Mouse (Mus musculus) liver, embryonic 16.5 days (tissue): ENCODE data around the gene Rab7. TPM values are rescaled to one million over a fixed set of nuclear protein-coding genes. Genes with fewer than 3 reads are reported as not detected.

Experiments
- ATAC-seq: fragments of 200-750 bp; cut with Nextera tagmentation; 2 replicates; pipeline ENCODE4 v1.8.0; 2017; ENCODE audit warnings: low read depth, mild to moderate bottlenecking, moderate number of reproducible peaks, moderate library complexity
- H3K27ac ChIP-seq: fragments of 300-500 bp; sonication (generic); 2 replicates; pipeline ENCODE4 v1.5.1; 2014; ENCODE audit warnings: mild to moderate bottlenecking, low read length
- H3K27me3 ChIP-seq: fragments of 300-500 bp; sonication (generic); 2 replicates; pipeline ENCODE4 v1.6.1; 2014; ENCODE audit warnings: low read depth, low read length, mixed read lengths; ENCODE audit not compliant: control insufficient read depth, insufficient read depth
- H3K36me3 ChIP-seq: fragments of 300-500 bp; sonication (generic); 2 replicates; pipeline ENCODE4 v1.6.1; 2014; ENCODE audit warnings: mild to moderate bottlenecking; ENCODE audit not compliant: control insufficient read depth, insufficient read depth
- H3K4me1 ChIP-seq: fragments of 300-500 bp; sonication (generic); 2 replicates; pipeline ENCODE4 v1.6.1; 2014; ENCODE audit warnings: low read depth, low read length, mixed read lengths; ENCODE audit not compliant: control insufficient read depth
- H3K4me2 ChIP-seq: fragments of 300-500 bp; sonication (generic); 2 replicates; pipeline ENCODE4 v1.6.1; 2014; ENCODE audit warnings: low read depth, low read length, mixed read lengths
- H3K4me3 ChIP-seq: fragments of 300-500 bp; sonication (generic); 2 replicates; pipeline ENCODE4 v1.5.1; 2014; ENCODE audit warnings: low read depth, mild to moderate bottlenecking, low read length
- H3K9ac ChIP-seq: fragments of 300-500 bp; sonication (generic); 2 replicates; pipeline ENCODE4 v1.6.1; 2014; ENCODE audit warnings: low read depth, low read length
- H3K9me3 ChIP-seq: fragments of 300-500 bp; sonication (generic); replicated peaks from 2 replicates; pipeline ENCODE4 v1.6.1; 2016; ENCODE audit warnings: low read length; ENCODE audit not compliant: control insufficient read depth
- WGBS: fragments of 180-500 bp; shearing (Covaris S2); extraction: QIAGEN DNeasy Blood & Tissue Kit; methylation state at CpG from one replicate; pipeline ENCODE4 v1.1.7; 2014; ENCODE audit not compliant: insufficient replicate concordance; 5-methylcytosine and 5-hydroxymethylcytosine counted together
- polyA plus RNA-seq: library from polyadenylated mRNA; unstranded; fragments of >200 nt; fragmentation: Nextera tagmentation; extraction: Ambion mirVana; gene quantifications from 2 replicates; pipeline ENCODE4 v1.2.1, GENCODE M21; 2015

Rab7 gene
- polyA plus RNA-seq, 1 experiment from 2014 or later, result 113 TPM

DNA sequence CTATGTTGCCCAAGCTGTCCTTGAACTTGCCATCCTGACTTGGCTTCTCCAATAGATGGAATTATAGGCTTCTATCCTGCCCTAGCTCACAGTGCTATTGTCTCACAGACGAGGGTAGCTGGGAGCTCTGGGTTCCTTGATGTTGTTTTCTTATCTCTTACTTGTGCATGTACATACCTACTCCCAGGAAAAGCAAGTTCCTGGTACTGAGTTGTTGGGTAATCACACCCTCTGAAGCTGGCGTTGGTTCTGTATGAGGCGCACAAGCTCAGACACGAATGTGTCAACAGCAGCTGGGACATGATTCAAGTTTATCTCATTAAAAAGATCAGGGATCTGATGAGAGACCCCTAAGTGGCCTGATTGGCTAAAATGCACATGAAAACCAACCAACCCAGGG is 41.6 kb downstream of the Rab7 start:
- 48% methylated on average over 4 of the region's 4 CpGs for WGBS
- H3K4me1 ChIP-seq, result no peaks in the 10 kb centered on the region
- H3K4me2 ChIP-seq, result no peak overlapping the region
- no peaks in the 10 kb centered on the region for H3K27me3 ChIP-seq
- H3K36me3 ChIP-seq, result peaks cover 38% of the 10 kb centered on the region
- no peak overlapping the region for H3K9ac ChIP-seq
- H3K4me3 ChIP-seq, result no peak overlapping the region
- no peak overlapping the region for H3K27ac ChIP-seq
- ATAC-seq, result no peak
- no peaks in the 10 kb centered on the region for H3K9me3 ChIP-seq

GRCm38 (mm10) chr6:87998358-87998757 is 46.7 kb downstream of the Rab7 start:
- H3K27ac ChIP-seq, result no peak overlapping the region
- no peak overlapping the region for H3K9ac ChIP-seq
- WGBS, result 72% methylated on average over 4 of the region's 4 CpGs
- H3K27me3 ChIP-seq, result no peaks in the 10 kb centered on the region
- H3K4me2 ChIP-seq, result no peak overlapping the region
- H3K36me3 ChIP-seq, result peaks cover 20% of the 10 kb centered on the region
- no peak for ATAC-seq
- H3K9me3 ChIP-seq, result no peaks in the 10 kb centered on the region
- no peak overlapping the region for H3K4me3 ChIP-seq
- H3K4me1 ChIP-seq, result peaks cover 13% of the 10 kb centered on the region

DNA sequence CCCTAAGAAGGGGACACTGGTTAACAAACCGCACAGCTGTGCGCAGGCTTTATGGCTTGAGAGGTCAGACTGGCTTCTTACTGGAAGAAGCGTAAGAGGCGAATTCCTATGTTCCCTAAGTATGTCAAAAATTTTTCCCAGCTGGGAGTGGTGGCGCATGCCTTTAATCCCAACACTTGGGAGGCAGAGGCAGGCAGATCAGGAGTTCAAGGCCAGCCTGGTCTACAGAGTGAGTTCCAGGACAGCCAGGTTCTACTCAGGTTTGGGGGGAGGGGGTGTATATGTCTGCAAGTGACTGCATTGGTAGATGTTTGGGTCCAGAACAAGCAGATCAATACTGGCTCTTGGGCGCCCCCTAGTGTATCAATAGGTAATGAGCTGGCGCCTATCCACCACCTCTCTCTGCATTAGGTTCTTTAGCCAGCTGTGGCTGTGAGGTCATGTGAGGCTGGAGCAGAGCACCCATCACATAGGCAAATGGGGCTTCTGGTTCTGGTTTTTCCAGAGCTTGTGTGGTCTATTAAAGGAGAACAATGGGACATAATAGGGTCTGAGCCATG is 47.3 kb downstream of the Rab7 start:
- 59% methylated on average over 7 of the region's 7 CpGs for WGBS
- Histone ChIP-seq H3K4me2 (no peak overlapping the region), H3K36me3 (peaks cover 16% of the 10 kb centered on the region), H3K27ac (no peak overlapping the region), H3K9ac (no peak overlapping the region), H3K27me3 (no peaks in the 10 kb centered on the region), H3K4me3 (no peak overlapping the region), H3K9me3 (no peaks in the 10 kb centered on the region), H3K4me1 (peaks cover 14% of the 10 kb centered on the region)
- ATAC-seq, result peak; percentile 20; the same call in 1 of the 2 replicates

DNA sequence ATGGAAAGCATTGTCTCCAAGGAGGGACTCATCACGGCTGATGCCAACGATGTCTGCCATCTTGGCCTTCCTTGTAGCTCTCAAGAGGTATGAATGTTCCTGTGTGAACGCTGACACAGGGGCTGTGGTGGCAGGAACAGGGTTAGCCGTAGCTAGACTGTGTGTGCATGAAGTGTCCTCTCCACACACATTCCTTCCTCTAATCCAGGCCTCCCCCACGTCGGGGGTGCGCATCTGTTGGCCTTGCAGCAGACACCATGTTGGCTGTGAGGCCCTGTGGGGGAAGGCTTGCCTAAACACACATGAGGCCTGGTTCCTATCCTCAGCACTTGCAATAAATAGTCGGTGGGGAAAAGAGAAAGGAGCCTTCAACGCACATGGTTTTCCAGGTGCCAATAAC is 48.5 kb downstream of the Rab7 start:
- H3K27me3 ChIP-seq, result no peaks in the 10 kb centered on the region
- no peaks in the 10 kb centered on the region for H3K9me3 ChIP-seq
- H3K4me3 ChIP-seq, result no peak overlapping the region
- no peak overlapping the region for H3K4me2 ChIP-seq
- ATAC-seq, result no peak
- H3K4me1 ChIP-seq, result peaks cover 16% of the 10 kb centered on the region
- WGBS, result 77% methylated on average over 9 of the region's 9 CpGs
- peaks cover 7% of the 10 kb centered on the region; the same call in 1 of the 2 replicates for H3K36me3 ChIP-seq
- no peak overlapping the region for H3K9ac ChIP-seq
- H3K27ac ChIP-seq, result no peak overlapping the region

GRCm38 (mm10) chr6:87995519-87995918 is 49.6 kb downstream of the Rab7 start:
- no peak for ATAC-seq
- Histone ChIP-seq H3K9ac (no peak overlapping the region), H3K4me2 (no peak overlapping the region), H3K27me3 (no peaks in the 10 kb centered on the region), H3K27ac (no peak overlapping the region), H3K9me3 (no peaks in the 10 kb centered on the region), H3K4me3 (no peak overlapping the region), H3K4me1 (peaks cover 16% of the 10 kb centered on the region), H3K36me3 (no peaks in the 10 kb centered on the region; the same call in 1 of the 2 replicates)
- WGBS, result 51% methylated on average over 4 of the region's 4 CpGs

GRCm38 (mm10) chr6:87993790-87994571 is 51.1 kb downstream of the Rab7 start:
- H3K9ac ChIP-seq, result no peak overlapping the region
- peak overlapping the region; percentile 42 for H3K4me2 ChIP-seq
- WGBS, result 14% methylated on average over 16 of the region's 18 CpGs
- no peaks in the 10 kb centered on the region; the same call in 1 of the 2 replicates for H3K36me3 ChIP-seq
- peaks cover 16% of the 10 kb centered on the region for H3K4me1 ChIP-seq
- no peaks in the 10 kb centered on the region for H3K27me3 ChIP-seq
- no peaks in the 10 kb centered on the region for H3K9me3 ChIP-seq
- H3K4me3 ChIP-seq, result peak overlapping the region; percentile 41
- peak overlapping the region; percentile 61; the same call in 1 of the 2 replicates for H3K27ac ChIP-seq
- peak; percentile 72 for ATAC-seq

- H3K9ac ChIP-seq, result no peak overlapping the region
- peaks cover 16% of the 10 kb centered on the region for H3K4me1 ChIP-seq
- WGBS, result 16% methylated on average over 6 of the region's 6 CpGs
- H3K9me3 ChIP-seq, result no peaks in the 10 kb centered on the region
- peak; percentile 80 for ATAC-seq
- H3K27ac ChIP-seq, result peak overlapping the region; percentile 60
- no peaks in the 10 kb centered on the region for H3K27me3 ChIP-seq
- H3K4me2 ChIP-seq, result no peak overlapping the region
- no peak overlapping the region for H3K4me3 ChIP-seq
- no peaks in the 10 kb centered on the region for H3K36me3 ChIP-seq
Measured at GRCm38 (mm10) chr6:87992733-87993132, 52.3 kb downstream of the Rab7 start.

- H3K4me1 ChIP-seq, result peaks cover 16% of the 10 kb centered on the region
- 69% methylated on average over 1 of the region's 1 CpGs for WGBS
- ATAC-seq, result no peak
- H3K9me3 ChIP-seq, result no peaks in the 10 kb centered on the region
- H3K4me2 ChIP-seq, result no peak overlapping the region
- no peak overlapping the region for H3K9ac ChIP-seq
- no peaks in the 10 kb centered on the region for H3K27me3 ChIP-seq
- H3K27ac ChIP-seq, result no peak overlapping the region
- H3K4me3 ChIP-seq, result no peak overlapping the region
- no peaks in the 10 kb centered on the region for H3K36me3 ChIP-seq
Measured at GRCm38 (mm10) chr6:87991886-87992285, 53.2 kb downstream of the Rab7 start.

GRCm38 (mm10) chr6:87991216-87991615 is 53.9 kb downstream of the Rab7 start:
- Histone ChIP-seq H3K4me2 (no peak overlapping the region), H3K4me3 (no peak overlapping the region), H3K9me3 (no peaks in the 10 kb centered on the region), H3K27me3 (no peaks in the 10 kb centered on the region), H3K4me1 (peaks cover 16% of the 10 kb centered on the region), H3K36me3 (no peaks in the 10 kb centered on the region), H3K9ac (no peak overlapping the region), H3K27ac (no peak overlapping the region)
- 38% methylated on average over 4 of the region's 4 CpGs for WGBS
- ATAC-seq, result no peak
